Mouse (Mus musculus) cerebellum, adult 2 months (tissue): ENCODE measurements at regions not wholly inside any gene's neighbourhood (a gene's known extent, or its start where the extent isn't known, plus 50 kb on each side); places are given as distances from the start of the nearest gene placed in this dataset.

ENCODE experiments used
- CTCF ChIP-seq: fragments of 200-500 bp; IDR thresholded peaks from 2 replicates; pipeline ENCODE4 v1.5.1; 2011; ENCODE audit warnings: low read depth, mild to moderate bottlenecking, control low read depth, low read length, moderate library complexity, borderline replicate concordance; ENCODE audit not compliant: insufficient read depth
- POLR2A ChIP-seq: fragments of 200-500 bp; IDR thresholded peaks from 2 replicates; pipeline ENCODE4 v1.6.1; 2011; ENCODE audit warnings: low read length, control low read depth, borderline replicate concordance; ENCODE audit not compliant: insufficient read depth

GRCm38 (mm10) chr1:176379645-176380044 is 104.5 kb upstream of the Pld5 start:
- TF ChIP-seq POLR2A: no peak
- TF ChIP-seq CTCF: no peak
